Mouse (Mus musculus) lung, postnatal 36 days (tissue): ENCODE results near the gene Ntn5.
"Not testable (repeated sequence)": the region's sequence is repeated elsewhere in the genome, so short reads cannot be mapped to it uniquely, and the experiment has no call there.

ENCODE experiments used
- DNase-seq: peaks from one replicate; pipeline ENCODE4 v3.0.0; 2022; ENCODE audit warnings: mixed read lengths

Ntn5 gene

GRCm38 (mm10) chr7:45683396-45684050 is at the start of gene Ntn5:
TSS of gene Ntn5 (plus strand) at chr7:45684022.
- no peak for DNase-seq

- DNase-seq, result peak; percentile 78
These were observed 48.7 kb upstream of the Ntn5 start for GRCm38 (mm10) chr7:45634946-45635681.

- peak; percentile 69 for DNase-seq
These were observed 47.8 kb upstream of the Ntn5 start for GRCm38 (mm10) chr7:45635711-45636688.

DNA sequence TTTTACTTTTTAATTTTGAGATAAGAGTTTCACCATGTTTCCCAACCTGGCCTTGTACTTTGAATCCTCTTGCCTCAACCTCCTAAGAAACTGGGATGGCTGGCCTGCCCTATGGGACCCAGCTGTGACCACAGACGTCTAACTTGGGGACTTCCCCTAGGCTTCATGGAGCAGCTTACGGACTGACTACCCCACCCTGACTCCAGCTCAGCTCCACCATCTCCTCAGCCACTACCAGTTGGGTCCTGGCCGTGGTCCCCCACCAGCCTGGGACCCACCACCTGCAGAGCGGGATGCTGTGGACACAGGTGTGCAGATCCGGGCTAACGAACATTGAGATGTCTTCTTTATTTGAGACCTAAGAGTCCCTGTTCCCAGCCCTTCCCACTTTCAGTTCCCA is 46.1 kb upstream of the Ntn5 start:
- DNase-seq, result no peak

DNA sequence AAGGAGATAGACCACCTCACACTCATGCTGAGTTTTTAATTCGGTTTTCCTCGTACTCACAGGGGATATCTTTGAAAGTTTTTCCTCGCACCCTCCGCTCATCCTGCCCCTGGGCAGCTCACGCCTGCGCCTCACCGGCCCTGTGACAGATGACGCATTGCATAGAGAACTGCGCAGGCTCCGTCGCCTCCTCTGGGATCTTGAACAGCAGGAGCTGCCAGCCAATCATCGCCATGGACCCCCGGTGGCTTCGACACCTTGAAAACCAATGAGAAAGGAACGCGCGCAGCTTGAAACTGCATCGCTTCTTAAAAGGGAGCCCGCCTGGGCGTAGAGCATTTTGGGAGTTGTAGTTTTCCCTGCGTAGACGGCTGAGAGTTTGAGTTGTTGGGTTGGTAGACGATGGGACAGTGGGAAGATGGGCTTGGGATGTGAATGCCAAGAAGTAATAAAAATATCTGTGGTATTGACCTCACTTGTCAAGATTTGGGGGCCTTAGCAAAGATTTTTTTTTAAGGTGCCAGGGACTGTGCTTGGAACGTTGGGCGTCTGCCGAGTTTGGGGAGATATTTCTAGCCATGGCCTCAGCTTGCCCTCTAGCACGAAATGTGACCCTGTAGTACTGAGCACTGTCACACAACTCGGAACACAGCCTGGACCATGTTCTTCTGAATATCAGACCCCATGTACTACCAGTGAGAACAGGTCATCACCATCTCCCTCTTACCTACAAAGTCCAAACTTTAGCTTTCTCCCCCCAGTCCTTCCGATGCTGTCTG is 45.0 kb upstream of the Ntn5 start:
- DNase-seq, result peak; percentile 94

DNA sequence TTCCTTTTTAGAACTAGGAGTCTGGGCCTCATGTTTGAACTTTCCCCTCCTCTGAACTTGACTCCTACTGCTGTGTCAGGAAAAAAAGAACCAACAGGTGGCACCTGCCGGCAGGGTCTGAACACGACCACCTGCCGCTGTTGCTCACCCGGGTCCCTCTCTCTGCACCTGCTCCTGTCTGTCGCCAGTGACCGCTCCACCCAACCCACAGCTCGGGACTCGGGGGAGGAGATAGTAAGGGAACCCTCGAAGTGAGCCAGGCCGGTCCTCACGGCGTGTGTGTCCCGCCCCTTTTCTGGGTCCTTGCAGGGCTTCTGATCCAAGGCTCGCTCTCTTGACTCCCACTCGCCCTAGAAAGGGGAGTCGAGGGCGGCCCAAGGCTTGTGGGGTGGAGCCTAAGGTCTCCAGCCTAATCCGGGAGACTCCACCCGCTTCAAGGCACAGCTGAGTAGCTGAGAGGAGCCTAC is 44.2 kb upstream of the Ntn5 start, which contains the start of gene Mamstr:
TSS of gene Mamstr (plus strand) at position 417 of the 467 bp plus-strand sequence.
- DNase-seq, result no peak

DNA sequence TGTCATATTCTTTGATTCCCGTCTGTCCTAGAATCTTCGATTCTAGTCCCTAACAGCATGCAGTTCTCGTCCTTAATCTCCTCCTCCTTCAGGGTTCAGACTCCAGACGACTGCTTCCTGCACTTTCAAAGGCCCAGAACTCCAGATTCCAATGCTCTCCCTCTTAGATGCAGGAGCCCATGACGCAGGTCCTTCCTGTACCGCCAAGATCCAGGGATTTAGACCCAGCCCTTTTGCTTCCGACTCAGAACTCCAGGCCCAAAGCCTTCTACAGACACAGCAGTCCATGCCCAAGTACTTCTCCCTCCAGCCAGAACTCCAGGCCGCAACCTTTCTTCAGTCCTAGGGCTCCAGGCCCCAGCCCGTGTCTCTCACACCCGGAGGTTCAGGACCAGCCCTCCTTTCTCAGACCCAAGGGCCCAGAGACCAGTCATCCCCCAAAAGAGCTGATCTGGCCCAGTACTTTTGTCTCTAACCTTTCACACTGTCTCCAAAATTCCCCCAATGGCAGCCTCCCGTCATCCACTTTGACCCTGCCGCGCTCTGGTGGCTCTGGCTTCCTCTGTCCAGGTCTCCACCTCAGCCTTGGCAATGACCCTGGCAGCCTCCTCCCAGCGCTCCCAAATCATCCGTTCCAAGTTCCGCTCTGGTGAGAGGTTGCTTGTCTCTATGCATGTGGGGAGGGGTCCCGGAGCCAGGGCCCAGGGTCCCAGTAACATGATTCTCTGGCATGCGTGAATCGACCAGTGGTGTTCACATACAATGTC is 43.4 kb upstream of the Ntn5 start:
- no peak for DNase-seq

DNA sequence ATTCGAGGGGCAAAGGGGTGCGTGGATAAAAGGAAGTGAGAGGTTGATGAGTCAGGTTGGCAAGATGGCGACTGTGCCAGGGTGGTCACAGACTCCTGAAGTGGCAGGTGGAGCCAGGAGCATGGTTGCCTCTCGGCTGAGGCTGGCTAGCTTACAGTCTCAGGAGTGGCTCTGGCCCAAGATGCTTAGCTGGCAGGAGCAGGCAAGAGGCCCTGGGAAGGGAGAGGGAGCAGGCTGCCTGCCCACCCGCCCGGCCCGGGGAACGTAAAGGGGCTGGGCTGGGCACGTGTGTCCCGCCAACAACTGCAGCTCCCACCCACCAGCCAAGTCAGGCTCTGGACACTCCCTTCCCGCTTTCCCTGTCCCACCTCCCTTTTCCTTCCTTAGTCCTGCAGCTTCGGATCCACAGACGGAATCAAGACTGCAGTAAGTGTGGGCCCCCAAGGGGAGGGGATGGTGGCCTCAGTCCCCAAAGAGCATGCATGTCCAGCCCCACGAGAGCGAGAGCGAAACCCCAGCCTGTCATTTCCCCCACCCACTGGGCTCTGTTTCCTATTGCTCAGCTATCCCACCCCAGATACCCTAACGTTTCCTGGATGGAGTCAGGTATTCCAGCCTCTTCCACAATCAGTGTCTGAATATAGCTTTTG is 42.3 kb upstream of the Ntn5 start:
- DNase-seq, result peak; percentile 59

DNA sequence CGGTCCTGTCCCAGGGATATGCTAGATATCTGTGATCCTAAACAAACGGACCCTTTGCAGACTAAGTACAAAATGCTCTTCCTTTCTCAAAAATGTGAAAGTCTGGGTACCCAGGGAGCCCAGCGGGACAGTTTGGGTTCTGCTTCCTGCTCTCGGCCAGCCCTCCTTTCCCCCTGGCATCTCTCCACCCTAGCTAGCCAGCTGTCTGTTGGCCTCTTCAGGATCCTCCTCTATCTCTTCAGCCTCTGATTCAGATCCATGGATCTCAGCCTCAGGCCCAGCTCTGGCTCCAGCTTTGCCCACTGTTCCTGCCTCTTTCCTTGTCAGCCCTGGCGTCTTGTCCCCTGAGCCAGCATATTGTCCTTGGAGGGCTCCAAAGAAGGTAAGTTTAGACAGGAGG is 41.7 kb upstream of the Ntn5 start:
- DNase-seq, result no peak

GRCm38 (mm10) chr7:45642503-45643255 is 41.1 kb upstream of the Ntn5 start:
- DNase-seq, result no peak

DNA sequence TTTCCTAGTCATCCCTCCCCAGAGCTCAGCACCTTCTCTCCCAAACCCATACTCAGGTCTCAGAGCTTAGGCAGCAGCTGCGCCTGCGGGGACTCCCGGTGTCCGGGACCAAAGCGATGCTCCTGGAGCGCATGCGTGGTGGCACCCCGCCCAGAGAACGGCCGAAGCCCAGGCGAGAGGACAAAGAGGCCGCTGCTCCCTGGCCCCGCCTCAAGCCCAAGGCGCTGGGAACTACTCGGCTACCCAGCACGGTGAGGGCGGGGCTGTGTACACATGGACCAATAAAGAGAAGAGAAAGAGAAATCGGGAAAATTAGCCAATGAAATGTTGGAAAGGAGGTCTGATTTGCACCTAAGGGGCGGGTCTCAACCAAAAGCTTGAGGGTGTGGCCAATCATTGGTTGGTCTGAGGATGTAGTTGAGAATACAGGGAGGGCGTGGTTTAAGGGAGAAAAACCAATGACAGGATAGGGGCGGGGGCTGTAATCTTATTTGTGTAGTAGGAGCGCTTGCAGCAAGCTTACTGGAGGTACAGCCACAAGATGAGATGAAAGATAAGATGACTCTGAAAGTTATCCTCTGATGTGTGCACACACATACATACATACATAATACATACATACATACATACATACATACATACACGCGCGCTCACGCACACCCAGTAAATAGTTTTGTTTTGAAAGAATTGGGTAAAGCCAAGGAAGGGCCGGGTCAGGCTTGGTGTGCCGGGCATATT is 40.2 kb upstream of the Ntn5 start:
- peak; percentile 93 for DNase-seq

GRCm38 (mm10) chr7:45644183-45644582 is 39.6 kb upstream of the Ntn5 start:
- DNase-seq, result no peak

- no peak for DNase-seq
These were observed 38.8 kb upstream of the Ntn5 start for GRCm38 (mm10) chr7:45644872-45645590.

GRCm38 (mm10) chr7:45645591-45645971 is 38.2 kb upstream of the Ntn5 start:
- DNase-seq, result no peak

GRCm38 (mm10) chr7:45646671-45647070 is 37.2 kb upstream of the Ntn5 start:
- DNase-seq, result no peak

DNA sequence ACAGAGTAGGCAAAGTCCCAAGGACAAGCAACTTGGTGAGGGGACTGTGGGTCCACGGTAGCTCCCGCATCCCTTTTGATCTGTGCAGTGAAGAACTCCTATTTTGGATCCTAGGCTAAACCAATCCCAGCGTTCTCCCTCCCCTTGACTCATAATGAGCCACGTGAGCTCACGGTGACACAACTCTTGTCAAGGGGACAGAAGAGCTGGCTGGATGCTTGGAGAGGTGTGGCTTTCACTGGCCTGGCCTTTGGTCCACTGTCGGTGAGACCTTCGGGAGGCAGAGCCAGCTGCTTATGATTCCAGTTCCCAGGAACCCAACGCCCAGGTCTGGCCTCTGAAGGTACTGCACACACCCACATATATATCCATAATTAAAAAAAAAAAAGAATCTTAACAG is 34.5 kb upstream of the Ntn5 start:
- no peak for DNase-seq

DNA sequence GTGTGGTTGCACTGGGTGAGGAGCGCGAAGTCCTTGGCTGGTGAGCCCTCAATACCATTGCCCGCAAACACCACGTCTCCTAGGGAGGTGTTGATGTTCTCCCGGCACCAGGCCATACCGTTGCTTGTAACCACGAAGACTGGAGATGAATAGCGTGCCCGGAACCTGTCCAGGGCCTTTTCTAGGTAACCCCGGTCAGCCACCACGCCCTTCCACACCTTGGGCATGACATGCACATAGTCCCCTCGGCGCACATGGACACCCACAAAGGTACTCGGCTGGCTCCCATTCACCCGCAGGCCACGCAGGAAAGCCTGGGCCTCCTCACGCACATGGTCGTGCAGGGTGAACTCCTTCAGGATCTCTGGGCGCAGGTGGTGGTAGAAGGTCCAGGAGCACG is 33.3 kb upstream of the Ntn5 start:
- DNase-seq, result not testable (repeated sequence)

GRCm38 (mm10) chr7:45654424-45655047 is 29.3 kb upstream of the Ntn5 start:
- no peak for DNase-seq
